Mouse (Mus musculus): ENCODE data around the gene Tshz2.

The Tshz2 gene

GRCm38 (mm10) chr2:169873442-169873841, 240.6 kb downstream of the Tshz2 start:
- DNase-seq = no peak

DNA sequence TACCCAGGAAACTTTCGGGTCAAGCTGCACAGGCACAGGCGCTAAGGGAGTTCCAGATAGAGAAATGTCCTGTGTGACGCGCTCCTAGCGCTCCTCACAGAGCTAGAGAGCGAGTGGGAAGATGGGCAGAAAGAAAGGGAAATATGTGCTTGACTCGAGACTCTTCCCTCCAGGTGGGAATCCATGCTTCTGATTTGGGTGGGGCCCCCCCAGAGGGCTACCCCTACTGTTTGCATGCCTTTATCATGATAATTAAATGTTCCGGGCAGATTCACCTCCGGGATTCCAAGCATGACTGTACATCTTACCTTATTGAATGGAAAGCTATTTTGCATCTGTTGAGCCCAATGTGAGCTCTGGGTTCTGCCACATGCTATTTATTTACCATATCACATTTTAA, 255.1 kb downstream of the Tshz2 start:
- no peak for DNase-seq

GRCm38 (mm10) chr2:169892441-169893038, 259.7 kb downstream of the Tshz2 start:
- DNase-seq = no peak

GRCm38 (mm10) chr2:169902896-169903295, 270.1 kb downstream of the Tshz2 start:
- no peak for DNase-seq

- DNase-seq = no peak
These were observed 273.6 kb downstream of the Tshz2 start for GRCm38 (mm10) chr2:169906396-169906795.

GRCm38 (mm10) chr2:169907979-169908378, 275.2 kb downstream of the Tshz2 start:
- DNase-seq = no peak

DNA sequence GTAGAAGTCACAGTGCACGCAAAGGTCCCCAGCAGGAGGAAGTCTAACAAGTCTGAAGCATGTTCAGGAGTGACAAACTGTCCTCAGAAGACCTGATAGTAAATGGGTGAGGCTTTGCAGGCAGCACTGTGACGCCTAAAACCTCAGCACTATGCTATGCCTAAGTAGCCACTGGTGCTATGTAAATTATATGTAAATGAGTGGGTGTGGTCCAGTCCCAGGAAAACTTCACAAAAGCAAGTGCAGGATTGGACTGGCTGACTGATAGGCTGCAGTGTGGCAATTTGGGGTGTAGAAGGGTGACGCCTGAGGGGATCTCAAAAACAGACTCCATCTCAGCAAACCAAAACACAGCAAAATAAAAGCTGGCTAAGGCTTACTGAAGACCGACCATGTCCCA, 277.8 kb downstream of the Tshz2 start:
- DNase-seq = no peak

DNA sequence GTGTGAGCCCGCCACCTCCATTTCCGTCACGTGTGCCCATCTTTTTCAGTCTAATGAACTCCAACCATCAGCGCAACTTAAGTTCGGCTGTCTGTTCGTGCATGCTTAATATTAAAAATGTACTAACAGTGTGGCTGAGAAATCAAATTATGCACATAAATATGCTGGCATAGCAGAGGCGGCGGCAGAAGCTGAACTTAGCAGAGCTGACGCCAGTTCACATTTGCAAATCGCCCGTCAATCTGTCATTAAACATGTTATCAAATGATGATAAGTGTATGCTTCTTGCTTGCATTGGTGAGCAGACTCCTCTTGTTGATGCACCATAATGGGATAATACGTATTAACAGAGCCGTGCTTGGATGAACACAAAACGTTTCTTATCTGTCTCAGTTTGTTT, 280.0 kb downstream of the Tshz2 start:
- DNase-seq = no peak

DNA sequence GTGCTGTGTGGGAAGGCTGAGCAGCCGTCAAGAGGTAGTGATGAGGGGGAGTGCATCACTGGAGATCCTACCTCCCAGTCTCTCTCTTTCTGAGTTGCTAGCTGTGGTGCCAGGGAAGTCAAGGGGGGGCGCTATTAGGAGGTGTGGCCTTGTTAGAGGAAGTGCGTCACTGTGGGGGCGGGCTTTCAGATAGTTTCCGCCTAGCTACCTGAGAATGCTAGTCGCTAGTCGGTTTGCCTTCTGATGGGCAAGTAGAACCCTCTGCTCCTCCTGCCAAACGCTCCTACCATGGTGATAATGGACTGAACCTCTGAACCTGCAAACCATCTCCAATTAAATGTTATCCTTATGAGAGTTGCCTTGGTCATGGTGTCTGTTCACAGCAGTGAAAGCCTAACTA, 282.1 kb downstream of the Tshz2 start:
- DNase-seq = no peak

- no peak for DNase-seq
These were observed 282.5 kb downstream of the Tshz2 start for GRCm38 (mm10) chr2:169915326-169915725.

GRCm38 (mm10) chr2:169919111-169919695, 286.4 kb downstream of the Tshz2 start:
- DNase-seq = no peak

DNA sequence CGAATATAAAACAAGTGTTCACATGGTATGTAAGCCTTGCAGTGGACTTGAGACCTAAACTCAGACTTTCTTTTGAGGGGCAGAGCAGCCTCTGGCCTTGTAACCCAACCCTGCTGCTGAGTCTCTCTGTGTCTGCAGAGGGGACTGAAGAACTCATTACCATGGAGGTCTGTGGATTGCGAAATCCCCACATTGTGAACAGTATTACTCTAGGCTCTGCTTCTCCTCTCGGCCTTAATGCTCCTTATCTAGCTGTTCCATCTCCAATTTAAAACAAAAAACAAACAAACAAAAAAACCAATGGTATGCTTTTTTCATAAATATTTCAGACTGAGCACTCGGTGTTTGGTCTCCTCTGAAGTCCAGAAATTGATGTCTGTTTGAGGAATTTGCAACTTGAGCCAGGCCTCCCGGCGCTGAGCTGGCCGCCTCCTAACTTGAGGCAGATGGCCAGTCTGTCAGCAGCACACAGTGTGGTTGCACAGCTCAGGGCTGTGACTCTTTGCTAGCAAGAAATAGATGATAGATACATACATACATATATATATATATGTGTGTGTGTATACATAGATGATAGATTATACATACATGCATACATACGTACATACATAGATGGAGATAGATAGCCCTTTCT, 291.5 kb downstream of the Tshz2 start:
- no peak for DNase-seq

DNA sequence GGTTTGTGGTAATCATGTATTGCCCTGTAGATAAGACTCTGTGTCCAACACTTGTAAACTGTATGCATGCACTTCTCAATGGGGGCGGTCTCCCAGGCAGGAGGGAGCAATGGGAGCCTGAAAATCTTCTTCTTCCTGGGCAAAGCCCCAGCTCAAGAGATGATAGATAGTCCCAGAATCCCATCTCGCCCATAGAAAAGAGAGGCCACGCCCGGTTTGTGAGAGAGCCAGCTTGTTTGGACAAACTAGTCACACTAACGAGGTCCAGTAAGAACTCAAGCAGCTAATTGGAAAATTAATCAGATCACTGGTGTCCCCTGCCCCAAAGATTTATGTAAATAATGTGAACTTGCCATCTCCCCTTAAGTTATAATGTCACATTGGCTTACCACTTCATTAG, 292.7 kb downstream of the Tshz2 start:
- DNase-seq = no peak

GRCm38 (mm10) chr2:169926016-169926415, 293.2 kb downstream of the Tshz2 start:
- no peak for DNase-seq

DNA sequence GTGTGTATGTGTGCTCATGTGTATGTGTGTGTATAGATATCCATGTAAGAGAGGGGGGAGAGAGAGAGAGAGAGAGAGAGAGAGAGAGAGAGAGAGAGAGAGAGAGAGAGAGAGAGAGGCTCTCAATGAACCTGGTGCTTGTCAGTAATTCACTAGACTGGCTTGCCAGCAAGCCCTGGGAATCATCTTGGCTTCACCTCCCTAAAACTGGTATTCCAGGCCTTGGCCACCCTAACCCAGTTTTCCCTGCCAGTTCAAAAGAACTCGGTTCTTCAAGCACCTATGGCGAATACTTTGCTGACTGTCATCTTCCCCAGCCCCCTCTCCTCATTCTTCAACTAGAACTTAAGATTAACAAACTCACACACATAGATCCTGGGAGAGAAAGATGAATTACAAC, 294.6 kb downstream of the Tshz2 start:
- DNase-seq = no peak

DNA sequence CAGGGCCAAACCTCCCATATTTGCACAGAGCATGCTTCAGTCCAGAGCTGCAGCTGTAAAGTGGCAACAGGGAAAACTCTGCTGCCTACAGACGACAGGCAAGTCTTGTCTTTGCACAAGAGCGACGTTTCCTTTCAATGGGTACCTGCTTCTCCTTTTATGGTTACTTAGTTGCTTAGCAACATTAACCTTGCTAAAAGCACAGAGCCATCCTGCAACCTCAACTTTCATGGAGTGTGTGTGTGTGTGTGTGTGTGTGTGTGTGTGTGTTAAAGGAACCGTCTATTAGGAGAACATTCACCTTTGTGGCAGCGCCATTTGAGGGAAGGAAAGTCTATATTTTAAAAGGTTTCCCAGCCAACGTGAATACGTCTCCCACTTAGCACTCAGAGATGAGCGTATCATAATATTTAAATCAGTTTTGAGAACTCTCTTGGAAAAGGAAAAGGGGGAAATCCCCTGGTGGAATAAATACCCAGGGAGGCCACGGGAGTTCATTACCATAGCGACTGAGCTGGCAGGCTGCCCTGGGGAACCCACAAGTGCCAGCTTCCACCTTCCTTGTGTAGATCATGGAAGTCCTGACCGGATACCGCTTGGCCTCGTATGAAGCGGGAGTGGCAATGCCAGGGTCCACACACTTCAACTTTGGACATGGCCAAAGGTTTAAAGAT, 295.8 kb downstream of the Tshz2 start:
- DNase-seq = no peak

GRCm38 (mm10) chr2:169929540-169930497, 297.0 kb downstream of the Tshz2 start:
- DNase-seq = no peak

DNA sequence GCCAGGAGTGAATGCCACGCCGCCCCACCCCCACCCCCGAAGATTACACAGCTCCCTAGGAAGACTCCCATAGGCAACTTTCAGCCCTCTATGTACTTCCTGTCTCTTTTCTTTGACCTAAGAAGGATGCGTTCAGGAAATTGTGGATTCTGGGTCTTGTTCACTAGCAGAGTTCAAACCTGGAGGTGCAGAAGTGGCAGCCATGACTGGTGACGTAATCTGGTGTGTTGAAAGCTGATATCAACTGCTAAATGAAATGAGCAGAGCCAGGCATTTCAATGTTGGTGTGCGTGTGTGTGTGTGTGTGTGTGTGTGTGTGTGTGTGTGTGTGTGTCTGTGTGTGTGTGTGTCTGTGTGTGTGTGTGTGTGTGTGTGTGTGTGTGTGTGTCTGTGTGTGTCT, 302.8 kb downstream of the Tshz2 start:
- no peak for DNase-seq

DNA sequence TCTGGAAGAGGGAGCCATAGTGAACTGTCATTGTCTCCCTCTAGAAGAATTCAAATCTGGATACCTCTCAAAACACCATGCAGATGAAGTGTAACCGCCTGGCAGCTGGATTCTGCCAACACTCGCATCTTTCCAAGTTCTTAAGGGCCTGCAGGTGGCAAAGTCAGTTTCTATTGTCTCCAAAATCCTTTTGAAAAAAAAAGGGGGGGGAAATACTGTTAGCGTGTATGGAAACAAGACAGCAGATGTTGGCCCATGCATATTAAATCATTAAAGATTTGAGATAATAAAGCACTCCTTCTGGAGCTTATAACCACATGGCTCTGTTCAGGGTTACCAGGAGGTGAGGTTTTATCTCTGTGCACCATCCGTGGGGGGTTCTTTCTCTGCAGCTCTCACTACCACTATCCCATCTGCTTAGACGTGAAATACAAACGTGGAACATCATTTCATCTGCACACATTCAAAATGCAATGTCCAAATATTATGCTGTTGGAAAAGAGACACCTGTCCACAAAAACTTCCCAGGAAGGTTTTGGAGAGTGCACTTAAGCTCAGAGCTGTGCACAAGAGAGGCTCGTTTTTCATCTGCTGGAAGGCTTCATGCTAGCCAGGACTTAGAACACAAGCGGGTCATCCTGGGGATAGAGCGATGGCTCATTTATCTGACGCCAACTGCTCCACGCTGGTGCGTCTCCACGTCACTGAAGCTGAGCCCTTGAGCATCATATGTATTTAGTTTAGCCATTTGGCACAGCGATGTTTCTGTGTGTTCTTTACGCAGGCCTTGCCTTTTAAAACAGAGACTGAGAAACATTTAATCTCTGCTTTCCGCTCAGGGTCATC, 307.7 kb downstream of the Tshz2 start:
- DNase-seq = no peak

- no peak for DNase-seq
These were observed 310.9 kb downstream of the Tshz2 start for GRCm38 (mm10) chr2:169943727-169944126.

GRCm38 (mm10) chr2:169948139-169948538, 315.3 kb downstream of the Tshz2 start:
- no peak for DNase-seq

DNA sequence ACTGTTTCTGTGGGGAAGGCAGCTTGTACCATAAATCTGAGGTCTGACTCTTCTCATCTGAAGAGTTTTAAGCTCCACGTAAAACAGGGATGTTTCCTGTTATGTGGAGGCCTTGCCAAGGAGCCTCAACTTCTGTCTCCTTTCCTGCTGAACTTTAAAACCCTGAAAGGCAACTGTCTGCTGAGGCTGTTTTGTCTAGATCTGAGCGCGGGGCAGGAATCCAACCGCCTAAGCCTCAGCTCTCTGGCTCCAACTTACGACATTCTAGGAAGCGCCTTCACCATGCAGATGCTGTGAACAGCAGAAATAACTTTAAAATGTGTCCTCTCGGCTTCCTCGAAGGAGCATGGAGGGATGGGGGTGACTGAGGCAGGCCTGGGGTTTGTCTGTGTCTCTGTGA, 318.2 kb downstream of the Tshz2 start:
- no peak for DNase-seq
